Mouse (Mus musculus) ES-Bruce4 (cell line): ENCODE results near the gene Slc22a18.

Source experiments
- CTCF ChIP-seq: IDR thresholded peaks from one replicate; pipeline ENCODE4 v1.8.1; 2011; ENCODE audit warnings: low read depth, low read length
- POLR2A ChIP-seq: IDR thresholded peaks from one replicate; pipeline ENCODE4 v1.8.1; 2011; ENCODE audit warnings: low read length; ENCODE audit not compliant: insufficient read depth

DNA sequence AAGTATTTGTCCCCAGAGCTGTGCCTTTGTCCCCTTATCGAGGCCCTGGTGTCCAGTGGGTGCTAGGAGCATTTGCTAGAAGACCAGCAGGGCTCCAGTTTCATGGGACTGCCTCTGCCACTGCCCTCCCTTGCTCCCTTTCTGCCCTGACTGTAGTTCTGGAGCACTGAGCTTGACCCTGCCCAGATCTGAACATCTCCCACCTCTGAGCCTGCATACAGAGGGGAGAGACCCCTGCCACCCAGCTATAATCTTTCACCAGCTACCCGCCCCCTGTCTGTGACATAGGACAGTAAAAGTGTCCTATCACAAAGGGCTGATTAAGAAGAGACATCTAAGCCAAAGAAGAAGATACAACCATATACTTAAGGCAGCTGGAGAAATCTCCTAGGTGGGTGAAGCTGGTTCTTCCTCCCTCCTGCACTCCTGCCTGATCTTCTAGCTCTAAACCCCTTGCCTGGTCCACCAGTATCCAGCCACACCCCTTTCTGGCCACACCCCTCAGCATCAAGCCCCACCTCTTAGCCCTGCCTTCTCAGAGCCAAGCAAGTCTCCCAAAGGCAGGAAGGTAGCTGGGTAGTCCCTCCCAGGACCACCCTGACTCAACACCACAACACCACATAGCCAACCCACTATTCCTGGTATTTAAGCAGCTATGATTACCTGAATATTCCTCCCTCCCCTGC lies 44.6 kb upstream of the Slc22a18 start:
- TF ChIP-seq POLR2A (no peak), CTCF (no peak)
